Comparison of ENCODE assay signal across 16 mouse cellular contexts in the genomic region with DNA sequence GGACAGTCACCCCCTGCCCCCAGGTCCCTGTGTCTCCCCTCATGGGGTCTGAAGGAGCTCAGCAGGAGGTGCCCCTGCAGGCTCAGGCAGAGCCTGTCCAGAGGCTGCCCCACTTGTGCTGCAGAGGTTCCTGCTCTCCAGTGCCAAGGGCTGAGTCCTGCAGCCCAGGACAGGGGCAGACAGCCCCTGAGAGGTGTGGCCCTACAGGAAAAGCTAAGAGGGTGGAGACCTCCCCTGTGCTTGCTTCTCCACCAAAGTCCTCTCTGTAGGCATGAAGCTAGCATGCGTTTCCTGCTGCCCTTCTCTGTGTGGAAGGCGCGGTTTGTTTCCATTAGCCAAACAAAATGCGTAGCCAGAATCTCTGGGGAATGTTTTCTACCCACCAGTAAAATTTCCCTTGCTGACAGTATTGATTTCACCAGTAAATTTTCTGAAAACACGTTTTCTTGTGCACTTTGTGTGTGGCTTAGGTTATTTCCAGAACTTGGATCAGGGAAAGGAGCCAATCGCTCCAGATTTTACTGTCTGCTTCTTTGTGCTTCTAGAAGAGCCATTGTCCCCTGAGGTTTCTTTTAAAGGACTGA. TPM values are rescaled to one million over a fixed set of nuclear protein-coding genes. Genes with fewer than 3 reads are reported as not detected.
DNase-seq lines count a peak whose midpoint lies in the region; ATAC-seq lines count a peak whose summit lies in the region.
"Not testable (repeated sequence)": the region's sequence is repeated elsewhere in the genome, so short reads cannot be mapped to it uniquely, and the experiment has no call there.
"Had no signal": no experiment of that assay in that cellular context is flagged by ENCODE, and none has a peak within 500 bp of the region (broad histone marks: within the 10 kb centered on the region; RNA-seq: fewer than 3 reads in every experiment).

No protein-coding gene starts in this region.

- H3K27me3 ChIP-seq in embryonic facial prominence, embryonic 11.5 days (ENCODE audit: control insufficient read depth, insufficient read depth, low read length); limb, embryonic 15.5 days; neural tube, embryonic 13.5 days: not testable (repeated sequence)

- 37% methylated on average over 6 of the region's 6 CpGs for WGBS in embryonic facial prominence, embryonic 11.5 days
- 31% methylated on average over 6 of the region's 6 CpGs for WGBS in limb, embryonic 15.5 days
- WGBS in neural tube, embryonic 13.5 days: 28% methylated on average over 6 of the region's 6 CpGs

- peak; percentile 59; the same call in 1 of the 2 replicates for ATAC-seq in embryonic facial prominence, embryonic 11.5 days (replicated peaks; ENCODE audit: insufficient number of reproducible peaks, low FRiP score, low TSS enrichment, low read depth)
- ATAC-seq in limb, embryonic 15.5 days (ENCODE audit: insufficient number of reproducible peaks, low FRiP score, low TSS enrichment, low read depth): 0 out of 2 replicates have a peak, but pooled peaks have one; percentile 45
- ATAC-seq in neural tube, embryonic 13.5 days (ENCODE audit: low read depth): not testable (repeated sequence)

- H3K27ac ChIP-seq in embryonic facial prominence, embryonic 11.5 days (replicated peaks; ENCODE audit: low read depth, low read length): not testable (repeated sequence)
- peak overlapping the region; percentile 22; the same call in 1 of the 2 replicates for H3K27ac ChIP-seq in limb, embryonic 15.5 days
- 0 out of 2 replicates have a peak overlapping the region, but pooled peaks have one; percentile 23 for H3K27ac ChIP-seq in neural tube, embryonic 13.5 days (replicated peaks)

- not testable (repeated sequence) for H3K4me2 ChIP-seq in embryonic facial prominence, embryonic 11.5 days (ENCODE audit: low read depth, low read length); limb, embryonic 15.5 days; neural tube, embryonic 13.5 days

- not testable (repeated sequence) for H3K9me3 ChIP-seq in embryonic facial prominence, embryonic 11.5 days (replicated peaks; ENCODE audit: control insufficient read depth, low read length); limb, embryonic 15.5 days; neural tube, embryonic 13.5 days

- not testable (repeated sequence) for H3K4me1 ChIP-seq in embryonic facial prominence, embryonic 11.5 days (ENCODE audit: control insufficient read depth, insufficient read depth, low read length); limb, embryonic 15.5 days; neural tube, embryonic 13.5 days (replicated peaks)

- H3K36me3 ChIP-seq in embryonic facial prominence, embryonic 11.5 days (replicated peaks; ENCODE audit: control insufficient read depth, insufficient read depth, low read depth, low read length); limb, embryonic 15.5 days; neural tube, embryonic 13.5 days: not testable (repeated sequence)

- DNase-seq in embryonic facial prominence, embryonic 11.5 days (ENCODE audit: low spot score): not testable (repeated sequence)
- peak; percentile 25 for DNase-seq in heart, adult 8-10 months (ENCODE audit: low spot score)
- DNase-seq in heart, postnatal 4 days: peak; percentile 22
- peak; percentile 24 for DNase-seq in kidney, adult 9 months
- DNase-seq in lung, postnatal 10 days: peak; percentile 61

- not testable (repeated sequence) for H3K9ac ChIP-seq in embryonic facial prominence, embryonic 11.5 days (replicated peaks; ENCODE audit: low read length); limb, embryonic 15.5 days; neural tube, embryonic 13.5 days

- not testable (repeated sequence) for H3K4me3 ChIP-seq in embryonic facial prominence, embryonic 11.5 days (ENCODE audit: low read depth, low read length); limb, embryonic 15.5 days; neural tube, embryonic 13.5 days

RNA-seq across cellular contexts. Expression of gene Spata31d1b, which starts 6.9 kb away (rescaled TPM):
- not detected in 2 replicates for polyA plus RNA-seq in embryonic facial prominence, embryonic 11.5 days (2014; fragmentation: Nextera tagmentation; extraction: Ambion mirVana)
- total RNA-seq in heart, adult 8-10 months (2022): not detected
- total RNA-seq in heart, postnatal 4 days (2021): not detected
- 0.04 TPM in 1 of 2 replicates, not detected in the other for polyA plus RNA-seq in limb, embryonic 15.5 days (2015; fragmentation: Nextera tagmentation; extraction: Ambion mirVana)
- not detected in 2 replicates for polyA plus RNA-seq in neural tube, embryonic 13.5 days (2015; fragmentation: Nextera tagmentation; extraction: Ambion mirVana)
- total RNA-seq: adrenal gland, postnatal 25 days; gastrocnemius, postnatal 14 days had no signal
- polyA plus RNA-seq: forebrain, postnatal 0 days; hindbrain, embryonic 13.5 days; liver, embryonic 14.5 days; midbrain, embryonic 13.5 days; neural tube, embryonic 12.5 days; small intestine, adult 2 months had no signal

RNA-seq across cellular contexts. Expression of gene Spata31d1a, which starts 8.8 kb away (rescaled TPM):
- polyA plus RNA-seq in embryonic facial prominence, embryonic 11.5 days (2014; fragmentation: Nextera tagmentation; extraction: Ambion mirVana): 0.11 TPM in 1 of 2 replicates, not detected in the other
- total RNA-seq in heart, adult 8-10 months (2022): not detected
- total RNA-seq in heart, postnatal 4 days (2021): not detected
- polyA plus RNA-seq in limb, embryonic 15.5 days (2015; fragmentation: Nextera tagmentation; extraction: Ambion mirVana): not detected in 2 replicates
- polyA plus RNA-seq in neural tube, embryonic 13.5 days (2015; fragmentation: Nextera tagmentation; extraction: Ambion mirVana): 0.03 TPM in 1 of 2 replicates, not detected in the other
- total RNA-seq: adrenal gland, postnatal 25 days; forebrain, postnatal 0 days; gastrocnemius, postnatal 14 days had no signal
- polyA plus RNA-seq: hindbrain, embryonic 13.5 days; liver, embryonic 14.5 days; neural tube, embryonic 12.5 days; small intestine, adult 2 months had no signal

RNA-seq across cellular contexts. Expression of gene Spata31d1d, which starts 12.6 kb away (rescaled TPM):
- not detected in 2 replicates for polyA plus RNA-seq in embryonic facial prominence, embryonic 11.5 days (2014; fragmentation: Nextera tagmentation; extraction: Ambion mirVana)
- total RNA-seq in heart, adult 8-10 months (2022): not detected
- total RNA-seq in heart, postnatal 4 days (2021): not detected
- polyA plus RNA-seq in limb, embryonic 15.5 days (2015; fragmentation: Nextera tagmentation; extraction: Ambion mirVana): not detected in 2 replicates
- not detected in 2 replicates for polyA plus RNA-seq in neural tube, embryonic 13.5 days (2015; fragmentation: Nextera tagmentation; extraction: Ambion mirVana)
- total RNA-seq: adrenal gland, postnatal 25 days; forebrain, postnatal 0 days; gastrocnemius, postnatal 14 days; layer of hippocampus, adult 2 months had no signal
- polyA plus RNA-seq: forebrain, postnatal 0 days; hindbrain, embryonic 13.5 days; midbrain, embryonic 13.5 days; neural tube, embryonic 12.5 days; small intestine, adult 2 months had no signal

RNA-seq across cellular contexts. Expression of gene 4921517D22Rik, which starts 25.0 kb away (rescaled TPM):
- polyA plus RNA-seq in embryonic facial prominence, embryonic 11.5 days (2014; fragmentation: Nextera tagmentation; extraction: Ambion mirVana): not detected in 2 replicates
- not detected for total RNA-seq in heart, adult 8-10 months (2022)
- total RNA-seq in heart, postnatal 4 days (2021): not detected
- polyA plus RNA-seq in limb, embryonic 15.5 days (2015; fragmentation: Nextera tagmentation; extraction: Ambion mirVana): not detected in 2 replicates
- polyA plus RNA-seq in neural tube, embryonic 13.5 days (2015; fragmentation: Nextera tagmentation; extraction: Ambion mirVana): not detected in 2 replicates
- total RNA-seq: adrenal gland, postnatal 25 days; forebrain, postnatal 0 days; gastrocnemius, postnatal 14 days; layer of hippocampus, adult 2 months had no signal
- polyA plus RNA-seq: forebrain, postnatal 0 days; hindbrain, embryonic 13.5 days; liver, embryonic 14.5 days; midbrain, embryonic 13.5 days; neural tube, embryonic 12.5 days; small intestine, adult 2 months had no signal

RNA-seq across cellular contexts. Expression of gene 1700014D04Rik, which starts 27.6 kb away (rescaled TPM):
- not detected in 2 replicates for polyA plus RNA-seq in embryonic facial prominence, embryonic 11.5 days (2014; fragmentation: Nextera tagmentation; extraction: Ambion mirVana)
- not detected for total RNA-seq in heart, adult 8-10 months (2022)
- total RNA-seq in heart, postnatal 4 days (2021): under 1 TPM; 0.14 to 0.38 TPM
- not detected in 2 replicates for polyA plus RNA-seq in limb, embryonic 15.5 days (2015; fragmentation: Nextera tagmentation; extraction: Ambion mirVana)
- 0.17 TPM in 1 of 2 replicates, not detected in the other for polyA plus RNA-seq in neural tube, embryonic 13.5 days (2015; fragmentation: Nextera tagmentation; extraction: Ambion mirVana)
- total RNA-seq: adrenal gland, postnatal 25 days; gastrocnemius, postnatal 14 days had no signal
- polyA plus RNA-seq: hindbrain, embryonic 13.5 days; small intestine, adult 2 months had no signal
